Mouse (Mus musculus): Measurements from ENCODE around the gene Acrbp. TPM values are rescaled to one million over a fixed set of nuclear protein-coding genes. Genes with fewer than 3 reads are reported as not detected.
"Not testable (repeated sequence)": the region's sequence is repeated elsewhere in the genome, so short reads cannot be mapped to it uniquely, and the experiment has no call there.

Acrbp gene
- 17.3 and 21.5 TPM in 2 replicates for polyA plus RNA-seq (2015; fragmentation: Nextera tagmentation; extraction: Ambion mirVana)

DNA sequence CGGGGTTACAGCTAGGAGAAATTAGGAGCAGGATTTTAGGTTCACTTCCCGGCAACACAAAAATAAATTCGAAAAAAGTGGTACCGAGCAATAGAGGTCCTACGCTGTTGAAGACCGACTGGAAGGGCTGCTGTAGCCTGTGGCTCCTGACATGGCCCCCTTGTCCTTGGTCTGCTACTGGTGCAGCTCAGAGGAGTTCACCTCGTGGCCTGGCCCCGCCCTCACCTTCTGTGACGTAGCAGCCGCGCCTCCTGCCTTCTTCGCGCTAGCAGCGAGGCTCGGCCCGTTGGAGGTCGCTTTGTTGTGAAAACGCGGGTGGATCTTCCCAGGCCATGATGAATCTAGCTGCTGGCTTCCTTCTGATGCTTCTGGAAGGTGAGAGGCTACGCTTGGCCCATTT lies at the start of gene Acrbp:
Gene Acrbp (plus strand): TSS at position 12 of the 400 bp plus-strand sequence.
- ATAC-seq (ENCODE audit: low FRiP score): no peak

DNA sequence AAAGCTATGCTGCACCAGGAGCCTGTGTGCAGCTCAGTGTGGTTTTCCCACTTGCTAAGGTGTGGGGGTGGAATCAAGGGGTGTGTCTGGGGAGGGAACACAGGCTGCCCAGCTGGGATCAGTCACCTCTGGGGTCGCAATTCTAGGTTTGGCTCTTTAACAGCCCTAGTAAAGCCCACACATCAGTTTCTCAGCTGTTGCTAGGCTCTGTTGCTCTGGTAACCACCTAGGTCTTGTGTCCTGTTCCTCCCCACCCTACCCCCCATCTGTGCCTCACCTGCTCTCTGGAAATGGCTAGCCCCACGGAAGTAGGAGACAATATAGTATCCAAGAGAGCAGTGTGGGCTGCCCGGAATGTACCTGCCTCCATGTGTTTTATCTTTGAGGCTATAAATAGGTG lies 45.8 kb upstream of the Acrbp start:
- H3K36me3 ChIP-seq: peaks cover 26% of the 10 kb centered on the region
- H3K27ac ChIP-seq (replicated peaks): no peak overlapping the region
- H3K4me2 ChIP-seq: no peak overlapping the region
- ATAC-seq (ENCODE audit: low FRiP score): no peak
- H3K9ac ChIP-seq (replicated peaks): no peak overlapping the region
- H3K27me3 ChIP-seq (replicated peaks): peaks cover 31% of the 10 kb centered on the region
- no peaks in the 10 kb centered on the region for H3K9me3 ChIP-seq (replicated peaks)
- peaks cover 18% of the 10 kb centered on the region for H3K4me1 ChIP-seq
- H3K4me3 ChIP-seq (replicated peaks): no peak overlapping the region
- 37% methylated on average over 3 of the region's 3 CpGs for WGBS

More for the DNA sequence above, at the start of gene Acrbp:
- Histone ChIP-seq H3K27me3 (replicated peaks) (no peaks in the 10 kb centered on the region), H3K36me3 (peaks cover 88% of the 10 kb centered on the region), H3K4me1 (no peaks in the 10 kb centered on the region; the same call in 1 of the 2 replicates), H3K4me3 (replicated peaks) (no peak within 1 kb of the TSS), H3K9ac (replicated peaks) (no peak within 1 kb of the TSS), H3K4me2 (no peak within 1 kb of the TSS), H3K27ac (replicated peaks) (no peak within 1 kb of the TSS), H3K9me3 (replicated peaks) (no peaks in the 10 kb centered on the region)
- 41% methylated on average over 20 of the region's 20 CpGs for WGBS

DNA sequence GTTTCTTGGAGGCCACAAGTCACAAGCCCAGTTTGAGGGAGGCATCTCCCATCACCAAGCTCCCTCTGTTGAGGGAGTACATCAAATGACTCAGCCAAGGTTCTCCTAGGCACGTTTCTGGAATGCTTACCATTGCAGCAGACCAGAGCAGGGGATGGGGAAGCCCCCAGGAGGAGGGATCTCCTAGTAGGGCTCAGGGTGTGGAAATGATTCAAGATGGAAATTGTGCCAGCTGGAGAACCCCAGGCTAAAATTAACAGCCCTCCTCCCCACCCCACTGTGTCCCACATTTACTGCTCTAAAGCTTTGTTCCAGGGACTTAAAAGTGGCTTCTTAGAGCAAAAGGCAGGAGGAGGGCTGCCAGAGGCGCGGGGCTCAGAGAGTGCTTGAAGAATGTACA lies 44.4 kb upstream of the Acrbp start:
- no peak overlapping the region for H3K9ac ChIP-seq (replicated peaks)
- H3K4me1 ChIP-seq: peaks cover 10% of the 10 kb centered on the region
- WGBS: 8% methylated on average over 3 of the region's 3 CpGs
- peaks cover 20% of the 10 kb centered on the region for H3K36me3 ChIP-seq
- H3K4me3 ChIP-seq (replicated peaks): no peak overlapping the region
- H3K9me3 ChIP-seq (replicated peaks): no peaks in the 10 kb centered on the region
- H3K27me3 ChIP-seq (replicated peaks): peaks cover 19% of the 10 kb centered on the region
- no peak overlapping the region for H3K4me2 ChIP-seq
- no peak overlapping the region for H3K27ac ChIP-seq (replicated peaks)
- ATAC-seq (ENCODE audit: low FRiP score): no peak

DNA sequence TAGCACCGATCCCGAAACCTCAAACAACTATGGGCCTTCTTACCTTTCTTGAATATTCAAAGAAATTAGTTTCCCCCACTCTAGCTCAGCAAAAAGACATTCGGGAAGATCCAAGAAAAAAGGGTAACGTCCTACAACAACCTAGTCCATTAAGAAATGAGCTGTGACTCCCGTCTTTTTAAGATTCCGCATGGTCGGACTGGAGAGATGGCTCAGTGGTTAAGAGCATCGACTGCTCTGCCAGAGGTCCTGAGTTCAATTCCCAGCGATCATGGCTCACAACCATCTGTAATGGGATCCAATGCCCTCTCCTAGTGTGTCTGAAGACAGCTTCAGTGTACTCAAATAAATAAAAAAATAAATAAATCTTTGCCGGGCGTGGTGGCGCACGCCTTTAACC lies 41.4 kb upstream of the Acrbp start:
- Histone ChIP-seq H3K4me3 (replicated peaks) (peak overlapping the region; percentile 70), H3K27ac (replicated peaks) (peak overlapping the region; percentile 98), H3K4me1 (peaks cover 40% of the 10 kb centered on the region), H3K9ac (replicated peaks) (peak overlapping the region; percentile 63), H3K9me3 (replicated peaks) (no peaks in the 10 kb centered on the region), H3K36me3 (peaks cover 17% of the 10 kb centered on the region; the same call in 1 of the 2 replicates), H3K27me3 (replicated peaks) (no peaks in the 10 kb centered on the region; the same call in 1 of the 2 replicates), H3K4me2 (peak overlapping the region; percentile 92)
- 48% methylated on average over 13 of the region's 13 CpGs for WGBS
- ATAC-seq (ENCODE audit: low FRiP score): peak; percentile 2; the same call in 1 of the 2 replicates

- H3K27ac ChIP-seq (replicated peaks): peak overlapping the region; percentile 98
- H3K9ac ChIP-seq (replicated peaks): peak overlapping the region; percentile 87
- under 1% methylated on average over 29 of the region's 34 CpGs for WGBS
- no peaks in the 10 kb centered on the region for H3K27me3 ChIP-seq (replicated peaks)
- peak overlapping the region; percentile 92 for H3K4me2 ChIP-seq
- peak; percentile 98 for ATAC-seq (ENCODE audit: low FRiP score)
- H3K36me3 ChIP-seq: peaks cover 17% of the 10 kb centered on the region; the same call in 1 of the 2 replicates
- H3K4me1 ChIP-seq: peaks cover 40% of the 10 kb centered on the region
- H3K9me3 ChIP-seq (replicated peaks): no peaks in the 10 kb centered on the region
- H3K4me3 ChIP-seq (replicated peaks): peak overlapping the region; percentile 70
Observed at GRCm38 (mm10) chr6:125008586-125009128, 40.8 kb upstream of the Acrbp start.

DNA sequence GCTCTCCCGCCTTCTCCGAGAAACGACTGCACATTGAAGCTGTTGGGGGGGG lies 40.5 kb upstream of the Acrbp start, which contains the start of gene Zfp384:
Gene Zfp384 (plus strand): TSS at position 17 of the 52 bp plus-strand sequence.
- no peaks in the 10 kb centered on the region for H3K27me3 ChIP-seq (replicated peaks)
- peak within 1 kb of the TSS; percentile 87 for H3K9ac ChIP-seq (replicated peaks)
- H3K4me2 ChIP-seq: peak within 1 kb of the TSS; percentile 92
- H3K9me3 ChIP-seq (replicated peaks): no peaks in the 10 kb centered on the region
- ATAC-seq (ENCODE audit: low FRiP score): no peak
- peaks cover 17% of the 10 kb centered on the region; the same call in 1 of the 2 replicates for H3K36me3 ChIP-seq
- peak within 1 kb of the TSS; percentile 70 for H3K4me3 ChIP-seq (replicated peaks)
- 0% methylated on average over 2 of the region's 3 CpGs for WGBS
- peak within 1 kb of the TSS; percentile 98 for H3K27ac ChIP-seq (replicated peaks)
- H3K4me1 ChIP-seq: peaks cover 40% of the 10 kb centered on the region

DNA sequence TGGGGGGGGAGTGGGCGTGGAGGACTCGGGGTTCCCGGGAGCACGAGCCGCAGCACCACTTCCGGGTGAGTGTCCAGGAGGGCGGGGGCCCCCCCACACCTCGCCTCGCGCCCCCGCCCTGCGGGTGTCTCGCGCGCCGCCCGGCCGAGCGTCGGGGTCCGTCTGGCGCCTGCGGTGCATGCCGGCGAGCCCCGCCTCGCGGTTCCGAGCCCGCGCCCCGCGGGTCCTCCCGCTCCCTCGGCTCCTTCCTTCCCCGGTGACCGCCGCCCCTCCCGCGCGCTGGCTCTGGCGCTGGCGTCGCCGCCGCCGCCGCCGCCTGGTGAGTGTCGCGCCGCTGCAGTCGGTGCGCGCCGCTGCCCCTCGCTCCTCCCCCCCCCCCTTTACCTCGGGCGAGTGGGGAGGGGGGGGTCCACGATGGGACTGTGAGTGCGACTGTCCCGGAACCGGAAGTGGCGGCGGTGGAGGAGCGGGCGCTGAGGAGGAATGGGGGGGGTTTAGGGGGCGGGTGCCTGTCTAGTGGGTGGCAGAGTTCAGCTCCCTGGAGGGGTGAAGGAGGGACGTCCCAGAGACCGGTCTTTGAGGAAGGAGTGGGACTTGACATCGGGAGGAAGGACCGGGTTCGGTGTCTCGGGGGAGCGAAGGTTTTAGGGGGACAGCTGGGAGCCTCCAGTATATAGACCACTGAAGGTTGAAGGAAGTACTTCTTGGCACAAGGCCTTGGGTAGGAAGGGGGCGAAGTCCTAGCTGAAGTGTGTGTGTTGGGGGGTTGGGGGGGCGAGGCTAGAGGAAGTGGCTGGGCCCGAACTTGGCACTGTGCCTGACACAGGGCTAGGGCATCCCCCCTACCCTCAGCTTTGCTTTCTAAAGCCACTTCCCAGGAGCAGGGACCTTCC lies 40.1 kb upstream of the Acrbp start:
- Histone ChIP-seq H3K27ac (replicated peaks) (peak overlapping the region; percentile 98), H3K4me3 (replicated peaks) (peak overlapping the region; percentile 70), H3K27me3 (replicated peaks) (no peaks in the 10 kb centered on the region), H3K4me2 (peak overlapping the region; percentile 92), H3K9ac (replicated peaks) (peak overlapping the region; percentile 87), H3K9me3 (replicated peaks) (no peaks in the 10 kb centered on the region), H3K4me1 (peaks cover 40% of the 10 kb centered on the region), H3K36me3 (peaks cover 20% of the 10 kb centered on the region)
- ATAC-seq (ENCODE audit: low FRiP score): peak; percentile 88
- WGBS: under 1% methylated on average over 47 of the region's 78 CpGs

DNA sequence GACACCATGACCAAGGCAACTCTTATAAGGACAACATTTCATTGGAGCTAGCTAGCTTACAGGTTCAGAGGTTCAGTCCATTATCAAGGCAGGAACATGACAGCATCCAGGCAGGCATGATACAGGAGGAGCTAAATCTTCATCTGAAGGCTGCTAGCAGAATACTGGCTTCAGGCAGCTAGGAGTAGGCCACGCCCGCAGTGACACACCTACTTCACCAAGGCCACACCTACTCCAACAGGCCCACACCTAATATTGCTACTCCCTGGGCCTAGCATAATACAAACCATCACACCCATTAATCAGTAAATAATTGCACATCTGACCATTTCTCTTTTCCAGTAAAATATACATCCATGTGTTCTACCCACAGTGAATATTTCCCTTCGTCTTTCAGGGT lies 31.8 kb upstream of the Acrbp start:
- no peak for ATAC-seq (ENCODE audit: low FRiP score)
- Histone ChIP-seq H3K9me3 (replicated peaks) (no peaks in the 10 kb centered on the region), H3K4me3 (replicated peaks) (no peak overlapping the region), H3K9ac (replicated peaks) (no peak overlapping the region), H3K4me2 (no peak overlapping the region), H3K27me3 (replicated peaks) (no peaks in the 10 kb centered on the region), H3K36me3 (peaks cover 60% of the 10 kb centered on the region), H3K27ac (replicated peaks) (no peak overlapping the region), H3K4me1 (peaks cover 4% of the 10 kb centered on the region)
- 94% methylated on average over 3 of the region's 3 CpGs for WGBS

DNA sequence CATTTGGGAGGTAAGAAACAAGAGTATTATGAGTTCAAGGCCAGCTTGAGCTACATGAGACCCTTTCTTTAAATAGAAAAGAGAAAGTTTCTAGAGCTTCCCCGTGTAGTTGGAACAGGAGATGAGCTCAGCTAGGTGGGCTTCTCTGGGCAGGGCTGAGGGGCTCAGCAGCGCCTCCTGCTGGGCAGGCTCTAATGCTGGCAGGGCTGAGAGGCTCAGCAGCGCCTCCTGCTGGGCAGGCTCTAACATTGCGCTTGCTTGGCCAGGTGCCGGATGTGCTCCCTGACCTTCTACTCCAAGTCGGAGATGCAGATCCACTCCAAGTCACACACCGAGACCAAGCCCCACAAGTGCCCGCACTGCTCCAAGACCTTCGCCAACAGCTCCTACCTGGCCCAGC lies 19.0 kb upstream of the Acrbp start:
- H3K36me3 ChIP-seq: peaks cover 58% of the 10 kb centered on the region
- ATAC-seq (ENCODE audit: low FRiP score): not testable (repeated sequence)
- 37% methylated on average over 8 of the region's 9 CpGs for WGBS

GRCm38 (mm10) chr6:125031604-125032003 lies 17.9 kb upstream of the Acrbp start:
- Histone ChIP-seq H3K9me3 (replicated peaks) (no peaks in the 10 kb centered on the region), H3K4me3 (replicated peaks) (no peak overlapping the region), H3K36me3 (peaks cover 64% of the 10 kb centered on the region), H3K9ac (replicated peaks) (no peak overlapping the region), H3K27me3 (replicated peaks) (no peaks in the 10 kb centered on the region), H3K27ac (replicated peaks) (no peak overlapping the region), H3K4me1 (no peaks in the 10 kb centered on the region), H3K4me2 (no peak overlapping the region)
- 93% methylated on average over 16 of the region's 16 CpGs for WGBS
- ATAC-seq (ENCODE audit: low FRiP score): peak; percentile 23; the same call in 1 of the 2 replicates

More for the DNA sequence above, 19.0 kb upstream of the Acrbp start:
- not testable (repeated sequence) for H3K27me3 ChIP-seq (replicated peaks); H3K27ac ChIP-seq (replicated peaks); H3K4me1 ChIP-seq; H3K9me3 ChIP-seq (replicated peaks); H3K9ac ChIP-seq (replicated peaks); H3K4me2 ChIP-seq; H3K4me3 ChIP-seq (replicated peaks)

GRCm38 (mm10) chr6:125038666-125039065 lies 10.8 kb upstream of the Acrbp start:
- 93% methylated on average over 4 of the region's 4 CpGs for WGBS
- no peak for ATAC-seq (ENCODE audit: low FRiP score)
- H3K4me3 ChIP-seq (replicated peaks): peak overlapping the region; percentile 72

GRCm38 (mm10) chr6:125039131-125039530 lies 10.4 kb upstream of the Acrbp start:
- no peaks in the 10 kb centered on the region for H3K27me3 ChIP-seq (replicated peaks)
- peaks cover 30% of the 10 kb centered on the region for H3K36me3 ChIP-seq
- 4% methylated on average over 8 of the region's 8 CpGs for WGBS
- no peaks in the 10 kb centered on the region for H3K9me3 ChIP-seq (replicated peaks)
- peak overlapping the region; percentile 72 for H3K27ac ChIP-seq (replicated peaks)
- no peak overlapping the region; the same call in 1 of the 2 replicates for H3K9ac ChIP-seq (replicated peaks)
- peak overlapping the region; percentile 80 for H3K4me2 ChIP-seq
- peaks cover 20% of the 10 kb centered on the region for H3K4me1 ChIP-seq
- H3K4me3 ChIP-seq (replicated peaks): peak overlapping the region; percentile 72
- ATAC-seq (ENCODE audit: low FRiP score): peak; percentile 52

More at GRCm38 (mm10) chr6:125038666-125039065, 10.8 kb upstream of the Acrbp start:
- Histone ChIP-seq H3K4me2 (peak overlapping the region; percentile 80), H3K27ac (replicated peaks) (peak overlapping the region; percentile 72), H3K9ac (replicated peaks) (no peak overlapping the region), H3K36me3 (peaks cover 30% of the 10 kb centered on the region), H3K9me3 (replicated peaks) (no peaks in the 10 kb centered on the region), H3K4me1 (peaks cover 20% of the 10 kb centered on the region), H3K27me3 (replicated peaks) (no peaks in the 10 kb centered on the region)
